Comparison of ENCODE assay signal across 21 mouse cellular contexts in genomic region chr5:13007132-13007531, GRCm38 (mm10).
DNase-seq lines count a peak whose midpoint lies in the region; ATAC-seq and TF ChIP-seq lines count a peak whose summit lies in the region.
"Had no signal": no experiment of that assay in that cellular context is flagged by ENCODE, and none has a peak within 500 bp of the region (broad histone marks: within the 10 kb centered on the region; RNA-seq: fewer than 3 reads in every experiment).

No protein-coding gene starts in this region.

- no peak for ATAC-seq in midbrain, postnatal 0 days (ENCODE audit: low FRiP score)
- no peak for ATAC-seq in midbrain, embryonic 16.5 days
- peak; percentile 36; the same call in 1 of the 2 replicates for ATAC-seq in neural tube, embryonic 13.5 days (ENCODE audit: low read depth)
- ATAC-seq: forebrain, embryonic 13.5 days; liver, postnatal 0 days had no signal

- H3K36me3 ChIP-seq in midbrain, postnatal 0 days (ENCODE audit: insufficient read depth, low read length), result no peaks in the 10 kb centered on the region
- no peaks in the 10 kb centered on the region for H3K36me3 ChIP-seq in midbrain, embryonic 16.5 days (ENCODE audit: control insufficient read depth, insufficient read depth, low read length)
- H3K36me3 ChIP-seq in neural tube, embryonic 13.5 days, result no peaks in the 10 kb centered on the region
- H3K36me3 ChIP-seq: hindbrain, embryonic 15.5 days; limb, embryonic 15.5 days had no signal

- TF ChIP-seq POLR2A in lung, adult 2 months (IDR thresholded peaks at IDR 0.05; ENCODE audit: borderline replicate concordance, extremely low read depth, low read depth, low read length), result no peak

- H3K27ac ChIP-seq in midbrain, postnatal 0 days (ENCODE audit: low read depth, low read length), result no peak overlapping the region
- no peak overlapping the region for H3K27ac ChIP-seq in midbrain, embryonic 16.5 days (ENCODE audit: low read length)
- H3K27ac ChIP-seq in neural tube, embryonic 13.5 days (replicated peaks), result no peak overlapping the region
- H3K27ac ChIP-seq: forebrain, embryonic 13.5 days; heart, adult 2 months; hindbrain, embryonic 15.5 days; kidney, postnatal 0 days; limb, embryonic 15.5 days had no signal

- no peak for TF ChIP-seq CTCF in midbrain, postnatal 0 days (IDR thresholded peaks at IDR 0.05)
- TF ChIP-seq CTCF in lung, adult 2 months (IDR thresholded peaks at IDR 0.05; ENCODE audit: insufficient read depth, low read length), result no peak

- no peak overlapping the region for H3K9ac ChIP-seq in midbrain, postnatal 0 days (replicated peaks; ENCODE audit: low read length, poor library complexity, severe bottlenecking)
- no peak overlapping the region for H3K9ac ChIP-seq in midbrain, embryonic 16.5 days (ENCODE audit: low read depth, low read length)
- H3K9ac ChIP-seq in neural tube, embryonic 13.5 days, result no peak overlapping the region
- H3K9ac ChIP-seq: forebrain, embryonic 13.5 days; hindbrain, embryonic 15.5 days; limb, embryonic 15.5 days; liver, postnatal 0 days had no signal

- H3K27me3 ChIP-seq in midbrain, postnatal 0 days (ENCODE audit: insufficient read depth, low read length), result no peaks in the 10 kb centered on the region
- H3K27me3 ChIP-seq in midbrain, embryonic 16.5 days (ENCODE audit: control insufficient read depth, insufficient read depth, low read depth, low read length), result no peaks in the 10 kb centered on the region
- no peaks in the 10 kb centered on the region for H3K27me3 ChIP-seq in neural tube, embryonic 13.5 days
- H3K27me3 ChIP-seq: CH12.LX; forebrain, embryonic 13.5 days; hindbrain, embryonic 15.5 days; limb, embryonic 15.5 days had no signal

- no peaks in the 10 kb centered on the region for H3K9me3 ChIP-seq in midbrain, postnatal 0 days (ENCODE audit: low read length)
- H3K9me3 ChIP-seq in midbrain, embryonic 16.5 days (replicated peaks; ENCODE audit: control insufficient read depth, low read length, poor library complexity, severe bottlenecking), result no peaks in the 10 kb centered on the region
- H3K9me3 ChIP-seq in neural tube, embryonic 13.5 days, result no peaks in the 10 kb centered on the region
- H3K9me3 ChIP-seq: forebrain, embryonic 13.5 days; hindbrain, embryonic 15.5 days; limb, embryonic 15.5 days had no signal

- H3K4me1 ChIP-seq in midbrain, postnatal 0 days (ENCODE audit: insufficient read depth, low read length), result no peaks in the 10 kb centered on the region
- H3K4me1 ChIP-seq in midbrain, embryonic 16.5 days (ENCODE audit: control insufficient read depth, insufficient read depth, low read length), result peaks cover 3% of the 10 kb centered on the region; the same call in 1 of the 2 replicates
- peaks cover 9% of the 10 kb centered on the region for H3K4me1 ChIP-seq in neural tube, embryonic 13.5 days (replicated peaks)
- no peaks in the 10 kb centered on the region for H3K4me1 ChIP-seq in lung, adult 2 months (ENCODE audit: control insufficient read depth, insufficient read depth, low read length)
- H3K4me1 ChIP-seq: forebrain, embryonic 13.5 days; limb, embryonic 15.5 days had no signal

- H3K4me3 ChIP-seq in midbrain, postnatal 0 days (ENCODE audit: low read depth, low read length), result no peak overlapping the region
- no peak overlapping the region for H3K4me3 ChIP-seq in midbrain, embryonic 16.5 days (ENCODE audit: low read depth, low read length)
- H3K4me3 ChIP-seq in neural tube, embryonic 13.5 days, result no peak overlapping the region
- H3K4me3 ChIP-seq in lung, adult 2 months (replicated peaks; ENCODE audit: extremely low read depth, low read depth, low read length), result no peak overlapping the region
- H3K4me3 ChIP-seq: forebrain, embryonic 13.5 days; heart, adult 2 months; hindbrain, embryonic 15.5 days; limb, embryonic 15.5 days had no signal

- peak; percentile 5 for DNase-seq in adrenal gland, postnatal 10 days
- no peak for DNase-seq in adrenal gland, postnatal 4 days (ENCODE audit: low spot score in 2 of 2)
- DNase-seq in midbrain, postnatal 0 days (ENCODE audit: low spot score), result peak; percentile 32
- peak; percentile 61 for DNase-seq in forelimb bud, embryonic 11.5 days (ENCODE audit: low read depth, low spot score)
- DNase-seq in urinary bladder, postnatal 14 days (ENCODE audit: low spot score), result no peak
- no peak for DNase-seq in lung, adult 2 months
- DNase-seq: adrenal gland, adult 8-10 months; cerebellum, adult 18-20 months; cerebellum, postnatal 36 days; heart, adult 2 months; kidney, adult 11 months; liver, postnatal 0 days; right cerebral cortex, postnatal 4 days; thymus, postnatal 4 days had no signal

- WGBS in midbrain, postnatal 0 days, result 50% methylated on average over 6 of the region's 6 CpGs
- WGBS in midbrain, embryonic 16.5 days, result 56% methylated on average over 6 of the region's 6 CpGs
- WGBS in neural tube, embryonic 13.5 days, result 44% methylated on average over 6 of the region's 6 CpGs
- 76% methylated on average over 6 of the region's 6 CpGs for WGBS in lung, adult 2 months

- no peak overlapping the region for H3K4me2 ChIP-seq in midbrain, postnatal 0 days (ENCODE audit: low read depth, low read length, poor library complexity, severe bottlenecking)
- no peak overlapping the region for H3K4me2 ChIP-seq in midbrain, embryonic 16.5 days (ENCODE audit: low read length)
- no peak overlapping the region for H3K4me2 ChIP-seq in neural tube, embryonic 13.5 days
- H3K4me2 ChIP-seq: forebrain, embryonic 13.5 days; hindbrain, embryonic 15.5 days; limb, embryonic 15.5 days had no signal

Comparison
In these comparisons a context has a peak if more than half of its experiments do, and no peak if none do; other contexts are left out.
1. DNase-seq: peak in adrenal gland, postnatal 10 days (single experiment), midbrain, postnatal 0 days (single experiment) and forelimb bud, embryonic 11.5 days (single experiment); none in adrenal gland, postnatal 4 days (0 of 2), urinary bladder, postnatal 14 days (single experiment) and lung, adult 2 months (single experiment).